Comparison of ENCODE assay signal across 8 mouse cellular contexts in the genomic region with DNA sequence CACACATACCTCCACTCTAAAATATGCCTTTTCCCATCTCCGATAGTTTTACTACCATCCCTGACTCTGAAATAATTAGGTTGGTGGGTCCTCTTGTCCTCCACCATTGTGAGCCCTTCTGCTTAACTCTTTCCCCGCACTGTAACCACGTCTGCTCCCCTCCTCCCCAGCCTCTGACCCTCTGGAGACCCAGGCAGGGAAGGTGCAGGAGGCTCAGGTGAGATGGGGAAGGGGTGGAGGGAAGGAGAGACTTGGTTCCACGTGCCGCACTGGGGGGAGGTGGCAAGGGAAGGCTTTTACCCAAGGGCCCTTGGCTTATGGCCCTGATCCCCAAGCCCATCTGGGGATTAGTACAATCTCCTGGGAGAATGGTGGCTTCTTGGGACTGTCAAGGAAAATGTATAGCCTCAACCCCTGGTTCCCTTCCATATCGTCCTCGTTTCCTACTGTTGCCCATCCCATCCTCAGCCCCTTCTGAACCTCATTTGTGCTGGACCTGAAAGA. TPM values are rescaled to one million over a fixed set of nuclear protein-coding genes. Genes with fewer than 3 reads are reported as not detected.
A peak's percentile ranks its signal among the peaks of the same experiment; 100 is the strongest.
DNase-seq lines count a peak whose midpoint lies in the region; ATAC-seq and TF ChIP-seq lines count a peak whose summit lies in the region.

A gene (minus strand): TSS at position 51 of the 504 bp plus-strand sequence.

- H3K79me2 ChIP-seq in MEL (ENCODE audit: control insufficient read depth, insufficient read depth, low read length, poor library complexity) = peaks cover 20% of the 10 kb centered on the region

- no peak for TF ChIP-seq RAD21 in MEL (IDR thresholded peaks at IDR 0.05; ENCODE audit: low read depth, low read length)

- TF ChIP-seq CTCF in MEL (IDR thresholded peaks at IDR 0.05 in 2 of 3, conservative IDR thresholded peaks at IDR 0.05 in 1 of 3; ENCODE audit: control insufficient read depth in 1 of 3, insufficient read depth in 1 of 3, low read depth in 2 of 3, low read length in 3 of 3, poor library complexity in 1 of 3, severe bottlenecking in 1 of 3) = no peak

- peak within 1 kb of the TSS; percentile 20 for H3K27ac ChIP-seq in MEL (ENCODE audit: control insufficient read depth, low read depth, low read length)
- no peak within 1 kb of the TSS for H3K27ac ChIP-seq in forebrain, embryonic 15.5 days (replicated peaks)
- H3K27ac ChIP-seq in limb, embryonic 15.5 days = no peak within 1 kb of the TSS

- H3K9me3 ChIP-seq in MEL (replicated peaks; ENCODE audit: insufficient read depth, low read length) = no peaks in the 10 kb centered on the region
- no peaks in the 10 kb centered on the region for H3K9me3 ChIP-seq in forebrain, embryonic 15.5 days
- no peaks in the 10 kb centered on the region for H3K9me3 ChIP-seq in limb, embryonic 15.5 days

- no peaks in the 10 kb centered on the region for H3K27me3 ChIP-seq in MEL (ENCODE audit: control insufficient read depth in 1 of 2, insufficient read depth in 2 of 2, low read length in 2 of 2)
- no peaks in the 10 kb centered on the region for H3K27me3 ChIP-seq in forebrain, embryonic 15.5 days
- H3K27me3 ChIP-seq in limb, embryonic 15.5 days = no peaks in the 10 kb centered on the region

- peak within 1 kb of the TSS; percentile 63 for H3K9ac ChIP-seq in MEL (ENCODE audit: control insufficient read depth, low read depth, low read length, poor library complexity, severe bottlenecking)
- H3K9ac ChIP-seq in forebrain, embryonic 15.5 days (replicated peaks) = peak within 1 kb of the TSS; percentile 60
- H3K9ac ChIP-seq in limb, embryonic 15.5 days = peak within 1 kb of the TSS; percentile 58

- no peak for ATAC-seq in forebrain, embryonic 15.5 days (replicated peaks)
- no peak for ATAC-seq in hematopoietic stem cell, adult 5-6 weeks (replicated peaks in 1 of 2; ENCODE audit: insufficient read depth in 1 of 2, low FRiP score in 2 of 2, low TSS enrichment in 1 of 2, low read depth in 1 of 2, poor library complexity in 2 of 2, severe bottlenecking in 2 of 2)
- no peak for ATAC-seq in limb, embryonic 15.5 days (ENCODE audit: insufficient number of reproducible peaks, low FRiP score, low TSS enrichment, low read depth)

- 57% methylated on average over 7 of the region's 7 CpGs for WGBS in forebrain, embryonic 15.5 days
- WGBS in limb, embryonic 15.5 days = 52% methylated on average over 7 of the region's 7 CpGs

- peaks cover 0 to 32% of the 10 kb centered on the region in 2 experiments; a peak in 3 of 4 replicates for H3K36me3 ChIP-seq in MEL (ENCODE audit: control insufficient read depth in 1 of 2, insufficient read depth in 2 of 2, low read length in 2 of 2)
- H3K36me3 ChIP-seq in forebrain, embryonic 15.5 days = peaks cover 3% of the 10 kb centered on the region; the same call in 1 of the 2 replicates
- H3K36me3 ChIP-seq in limb, embryonic 15.5 days = peaks cover 7% of the 10 kb centered on the region; the same call in 1 of the 2 replicates

- H3K4me2 ChIP-seq in forebrain, embryonic 15.5 days (replicated peaks) = peak within 1 kb of the TSS; percentile 61
- H3K4me2 ChIP-seq in limb, embryonic 15.5 days = peak within 1 kb of the TSS; percentile 71

- peaks cover 27 to 46% of the 10 kb centered on the region in 2 experiments for H3K4me1 ChIP-seq in MEL (ENCODE audit: control insufficient read depth in 1 of 2, insufficient read depth in 2 of 2, low read length in 2 of 2)
- peaks cover 30% of the 10 kb centered on the region for H3K4me1 ChIP-seq in forebrain, embryonic 15.5 days
- H3K4me1 ChIP-seq in limb, embryonic 15.5 days = peaks cover 20% of the 10 kb centered on the region

- H3K4me3 ChIP-seq in MEL (ENCODE audit: control insufficient read depth in 1 of 2, insufficient read depth in 1 of 2, low read depth in 2 of 2, low read length in 2 of 2) = peak within 1 kb of the TSS; percentile 69 to 88
- H3K4me3 ChIP-seq in forebrain, embryonic 15.5 days = peak within 1 kb of the TSS; percentile 61
- peak within 1 kb of the TSS; percentile 78 for H3K4me3 ChIP-seq in limb, embryonic 15.5 days

- no peak for DNase-seq in frontal cortex, adult 2 months (ENCODE audit: extremely low spot score in 1 of 2, low spot score in 1 of 2)
- DNase-seq in frontal cortex, postnatal 10 days (ENCODE audit: low spot score in 2 of 2) = no peak
- DNase-seq in MEL (ENCODE audit: low read depth, low spot score) = peak; percentile 8
- peak; percentile 53 for DNase-seq in retina, postnatal 7 days (ENCODE audit: low read depth, low spot score)
- DNase-seq in frontal cortex, postnatal 14 days (ENCODE audit: low spot score in 2 of 2) = no peak

- no peak for TF ChIP-seq POLR2A in MEL (IDR thresholded peaks at IDR 0.05; ENCODE audit: control insufficient read depth in 1 of 2, insufficient read depth in 1 of 2, low read depth in 1 of 2, low read length in 2 of 2, poor library complexity in 1 of 2)

- no peak for TF ChIP-seq EP300 in MEL (IDR thresholded peaks at IDR 0.05; ENCODE audit: low read depth in 1 of 2, low read length in 2 of 2)

TF ChIP-seq in MEL, 35 proteins besides CTCF, POLR2A, EP300 and RAD21:
- TF ChIP-seq E2F4 (IDR thresholded peaks at IDR 0.05; ENCODE audit: borderline replicate concordance, low read depth, low read length) (no peak), HCFC1 (IDR thresholded peaks at IDR 0.05; ENCODE audit: low read depth, low read length) (no peak), BHLHE40 (IDR thresholded peaks at IDR 0.05; ENCODE audit: borderline replicate concordance, low read depth, low read length) (no peak), ZKSCAN1 (IDR thresholded peaks at IDR 0.05; ENCODE audit: low read depth, low read length) (no peak), NRF1 (IDR thresholded peaks at IDR 0.05; ENCODE audit: insufficient read depth, low read depth, low read length, poor library complexity, severe bottlenecking) (no peak), ZC3H11A (IDR thresholded peaks at IDR 0.05; ENCODE audit: low read depth, low read length) (no peak), RCOR1 (IDR thresholded peaks at IDR 0.05; ENCODE audit: low read depth, low read length) (no peak), USF1 (IDR thresholded peaks at IDR 0.05; ENCODE audit: low read depth, low read length) (no peak), MAX (IDR thresholded peaks at IDR 0.05; ENCODE audit: low read length) (no peak), TCF12 (IDR thresholded peaks at IDR 0.05; ENCODE audit: low read depth, low read length) (no peak), GATA1 (IDR thresholded peaks at IDR 0.05; ENCODE audit: low read depth, low read length) (no peak), SIN3A (IDR thresholded peaks at IDR 0.05; ENCODE audit: low read length) (no peak), MYC (IDR thresholded peaks at IDR 0.05; ENCODE audit: low read depth, low read length) (no peak), MAZ (IDR thresholded peaks at IDR 0.05; ENCODE audit: low read depth, low read length) (no peak), SMC3 (IDR thresholded peaks at IDR 0.05; ENCODE audit: low read depth, low read length) (no peak), ZNF384 (IDR thresholded peaks at IDR 0.05; ENCODE audit: low read depth, low read length) (no peak), UBTF (IDR thresholded peaks at IDR 0.05; ENCODE audit: borderline replicate concordance, insufficient read depth, low read depth, low read length) (no peak)
TF ChIP-seq in MEL: peak in this region for 0.

RNA-seq across cellular contexts. Expression of the gene that starts here (rescaled TPM):
- polyA plus RNA-seq in frontal cortex, adult 2 months (2012; rRNA removed) = 30.1 and 34.9 TPM in 2 replicates
- total RNA-seq in MEL (2012; rRNA removed) = 30.7 and 32.9 TPM in 2 replicates
- 10 to 100 TPM in 1 of 2 experiments, not detected in 1; 52.7 TPM for polyA plus RNA-seq in MEL (2012; ENCODE audit: insufficient read depth in 1 of 2, insufficient read length in 2 of 2, low read depth in 1 of 2, low replicate concordance in 2 of 2, missing spikeins in 1 of 2)
- polyA plus RNA-seq in forebrain, embryonic 15.5 days (2015; fragmentation: Nextera tagmentation; extraction: Ambion mirVana) = 59.0 and 62.0 TPM in 2 replicates
- 12.4 and 13.1 TPM in 2 replicates for total RNA-seq in hematopoietic stem cell, adult 5-6 weeks (2017)
- 41.5 and 49.2 TPM in 2 replicates for polyA plus RNA-seq in limb, embryonic 15.5 days (2015; fragmentation: Nextera tagmentation; extraction: Ambion mirVana)

Comparison
In these comparisons a context has a peak if more than half of its experiments do, and no peak if none do; other contexts are left out.
1. DNase-seq: peak in MEL (single experiment) and retina, postnatal 7 days (single experiment); none in frontal cortex, adult 2 months (0 of 2), frontal cortex, postnatal 10 days (0 of 2) and frontal cortex, postnatal 14 days (0 of 2).
2. Peak in every context shown above with its lines, with median percentiles within 50 percentile points of each other: H3K4me3 ChIP-seq and H3K9ac ChIP-seq.